Mouse (Mus musculus) Patski (cell line): ENCODE measurements around the gene Gadd45g. TPM values are rescaled to one million over a fixed set of nuclear protein-coding genes. Genes with fewer than 3 reads are reported as not detected.
"Not testable (repeated sequence)": the region's sequence is repeated elsewhere in the genome, so short reads cannot be mapped to it uniquely, and the experiment has no call there.

Source experiments
- ATAC-seq: fragments of 100-300 bp; one replicate; pipeline ENCODE4 v1.8.0; 2021
- CTCF ChIA-PET: fragments of 350-600 bp; sonication (Branson Sonifier 250); formaldehyde crosslinking; loops from one replicate; lab custom pipeline; 2022; ENCODE audit warnings: inconsistent platforms; lab: Charles Lee
- POLR2A ChIA-PET: fragments of 350-600 bp; sonication (Branson Sonifier 250); formaldehyde crosslinking; loops from one replicate; lab custom pipeline; 2022; ENCODE audit warnings: antibody characterized with exemption, inconsistent platforms; lab: Charles Lee
- DNase-seq: peaks from one replicate; pipeline ENCODE4 v3.0.0-alpha.2; 2011; ENCODE audit warnings: low read depth, low spot score
- H3K27me3 ChIP-seq: fragments of 371-371 bp; one replicate; pipeline ENCODE4 v1.5.1; 2021
- CTCF ChIP-seq: fragments of 100-300 bp; IDR thresholded peaks from one replicate; pipeline ENCODE4 v1.5.1; 2021
- in situ Hi-C: fragments of 300-500 bp; cut with MboI; formaldehyde crosslinking; loops from 3 replicates; pipeline ENCODE4 v1.11.1; 2018; ENCODE audit warnings: low pct_unique_long_range_greater_than_20kb, mixed read lengths
- polyA plus RNA-seq: library from polyadenylated mRNA; unstranded; gene quantifications from one replicate; pipeline ENCODE4 v1.2.3, GENCODE M21; 2021

The Gadd45g gene
- polyA plus RNA-seq, 1 experiment from 2014 or later = 165 TPM

- in situ Hi-C loops = loop anchor here (25.0 kb wide), 1 partner anchor 705 kb away; the partner anchor contains the start of gene Diras2
- TF ChIP-seq CTCF = no peak
Measured at GRCm38 (mm10) chr13:51832491-51832890, 14.0 kb upstream of the Gadd45g start.

GRCm38 (mm10) chr13:51833611-51834010, 12.9 kb upstream of the Gadd45g start:
- TF ChIP-seq CTCF = no peak
- CTCF ChIA-PET = interaction anchor here (0.6 to 1.7 kb wide), 3 partner anchors 10 to 717 kb away, joined by 3 to 5 read pairs (median 3); no protein-coding TSS in a partner anchor
- POLR2A ChIA-PET = no interaction called here
- no peaks in the 10 kb centered on the region for H3K27me3 ChIP-seq
- in situ Hi-C loops = loop anchor here (25.0 kb wide), 1 partner anchor 704 kb away; the partner anchor contains the start of gene Diras2
- peak; percentile 37 for ATAC-seq
- DNase-seq = no peak

More at GRCm38 (mm10) chr13:51832491-51832890, 14.0 kb upstream of the Gadd45g start:
- H3K27me3 ChIP-seq = no peaks in the 10 kb centered on the region
- CTCF ChIA-PET = interaction anchor here (1.0 kb wide), 1 partner anchor 421 kb away, joined by 4 read pairs; no protein-coding TSS in a partner anchor
- POLR2A ChIA-PET = no interaction called here
- no peak for ATAC-seq
- DNase-seq = no peak

GRCm38 (mm10) chr13:51834024-51834423, 12.5 kb upstream of the Gadd45g start:
- peak; percentile 32 for ATAC-seq
- CTCF ChIA-PET = interaction anchor here (1.1 to 1.7 kb wide), 3 partner anchors 9 to 393 kb away, joined by 3 to 5 read pairs (median 3); no protein-coding TSS in a partner anchor
- POLR2A ChIA-PET, DNase-seq, H3K27me3 ChIP-seq: not testable (repeated sequence)
- in situ Hi-C loops = loop anchor here (25.0 kb wide), 1 partner anchor 703 kb away; the partner anchor contains the start of gene Diras2
- peak; percentile 64 for TF ChIP-seq CTCF

GRCm38 (mm10) chr13:51834520-51834919, 12.0 kb upstream of the Gadd45g start:
- no peak for DNase-seq
- no peak for TF ChIP-seq CTCF
- ATAC-seq = no peak
- in situ Hi-C loops = loop anchor here (25.0 kb wide), 1 partner anchor 703 kb away; the partner anchor contains the start of gene Diras2
- POLR2A ChIA-PET = no interaction called here
- CTCF ChIA-PET = interaction anchor here (1.0 to 1.7 kb wide), 3 partner anchors 9 to 419 kb away, joined by 3 to 5 read pairs (median 4); no protein-coding TSS in a partner anchor
- H3K27me3 ChIP-seq = no peaks in the 10 kb centered on the region

- POLR2A ChIA-PET, ATAC-seq, H3K27me3 ChIP-seq, DNase-seq: not testable (repeated sequence)
- CTCF ChIA-PET = interaction anchor here (1.0 kb wide), 1 partner anchor 418 kb away, joined by 4 read pairs; no protein-coding TSS in a partner anchor
- in situ Hi-C loops = loop anchor here (25.0 kb wide), 1 partner anchor 702 kb away; the partner anchor contains the start of gene Diras2
Measured at GRCm38 (mm10) chr13:51835208-51835607, 11.3 kb upstream of the Gadd45g start.

- no peak for DNase-seq
Measured at GRCm38 (mm10) chr13:51837402-51837801, 9.1 kb upstream of the Gadd45g start.

GRCm38 (mm10) chr13:51839250-51840026, 7.0 kb upstream of the Gadd45g start:
- TF ChIP-seq CTCF = no peak
- in situ Hi-C loops = loop anchor here (5.0 to 25.0 kb wide), 2 partner anchors 698 to 788 kb away; partner anchors contain the start of gene Diras2
- H3K27me3 ChIP-seq = no peaks in the 10 kb centered on the region
- no peak for ATAC-seq
- ChIA-PET POLR2A (no interaction called here), CTCF (interaction anchor here (1.1 to 3.3 kb wide), 4 partner anchors 224 to 414 kb away, joined by 3 to 13 read pairs (median 4); no protein-coding TSS in a partner anchor)
- DNase-seq = no peak

More at GRCm38 (mm10) chr13:51837402-51837801, 9.1 kb upstream of the Gadd45g start:
- no peak for ATAC-seq
- H3K27me3 ChIP-seq = no peaks in the 10 kb centered on the region
- in situ Hi-C loops = loop anchor here (25.0 kb wide), 1 partner anchor 700 kb away; the partner anchor contains the start of gene Diras2
- POLR2A ChIA-PET = no interaction called here
- TF ChIP-seq CTCF = no peak
- CTCF ChIA-PET = no interaction called here

- ChIA-PET CTCF (interaction anchor here (0.7 to 3.4 kb wide), 4 partner anchors 223 to 413 kb away, joined by 3 to 16 read pairs (median 9); no protein-coding TSS in a partner anchor), POLR2A (interaction anchor here (0.6 kb wide), 1 partner anchor 530 kb away, joined by 3 read pairs; no protein-coding TSS in a partner anchor)
- DNase-seq (no peak), ATAC-seq (no peak)
- no peaks in the 10 kb centered on the region for H3K27me3 ChIP-seq
- TF ChIP-seq CTCF = no peak
- in situ Hi-C loops = loop anchor here (5.0 to 25.0 kb wide), 2 partner anchors 697 to 787 kb away; partner anchors contain the start of gene Diras2
Measured at GRCm38 (mm10) chr13:51840702-51841101, 5.8 kb upstream of the Gadd45g start.

GRCm38 (mm10) chr13:51841541-51842115, 4.8 kb upstream of the Gadd45g start:
- H3K27me3 ChIP-seq = no peaks in the 10 kb centered on the region
- ATAC-seq (no peak), DNase-seq (no peak)
- in situ Hi-C loops = loop anchor here (5.0 to 25.0 kb wide), 2 partner anchors 696 to 786 kb away; partner anchors contain the start of gene Diras2
- CTCF ChIA-PET = interaction anchor here (3.3 to 3.4 kb wide), 2 partner anchors 381 to 412 kb away, joined by 13 to 16 read pairs; no protein-coding TSS in a partner anchor
- TF ChIP-seq CTCF = no peak
- POLR2A ChIA-PET = no interaction called here
